Mouse (Mus musculus) heart, adult 2 months (tissue): ENCODE results near the gene Sac3d1.

ENCODE experiments used
- CTCF ChIP-seq: fragments of 200-600 bp; IDR thresholded peaks from 2 replicates; pipeline ENCODE4 v1.8.1; 2022; ENCODE audit warnings: antibody characterized with exemption, mild to moderate bottlenecking, moderate library complexity
- EP300 ChIP-seq: fragments of 200-500 bp; IDR thresholded peaks from 2 replicates; pipeline ENCODE4 v1.6.1; 2011; ENCODE audit warnings: low read depth, low read length, control low read depth; ENCODE audit not compliant: insufficient read depth
- POLR2A ChIP-seq: fragments of 200-500 bp; IDR thresholded peaks from 2 replicates; pipeline ENCODE4 v1.6.1; 2011; ENCODE audit warnings: mild to moderate bottlenecking, low read depth, low read length, control low read depth; ENCODE audit not compliant: insufficient read depth

GRCm38 (mm10) chr19:6136397-6136796 lies 17.9 kb upstream of the Sac3d1 start:
- no peak for TF ChIP-seq POLR2A
- TF ChIP-seq CTCF = no peak
- TF ChIP-seq EP300 = no peak
